Mouse (Mus musculus) CD4-positive naive resting alpha-beta T cell, adult 57 days (primary cell): ENCODE results near the gene Apoc3. TPM values are rescaled to one million over a fixed set of nuclear protein-coding genes. Genes with fewer than 3 reads are reported as not detected.

Source experiments
- total RNA-seq: library from RNA; stranded (reverse); gene quantifications from one replicate; pipeline ENCODE4 v1.2.4, GENCODE M21; 2023

The Apoc3 gene
- total RNA-seq = not detected

GRCm38 (mm10) chr9:46235596-46235648 is at the start of gene Apoc3:
Apoc3 (minus strand) TSS chr9:46235636.

GRCm38 (mm10) chr9:46282631-46283436 is 47.4 kb upstream of the Apoc3 start, which contains the start of gene Bud13:
Bud13 (plus strand) TSS chr9:46283008.

GRCm38 (mm10) chr9:46272677-46273454 is 37.4 kb upstream of the Apoc3 start, which contains the start of gene Zpr1:
Zpr1 (plus strand) TSS chr9:46273064.

GRCm38 (mm10) chr9:46268343-46268873 is 33.0 kb upstream of the Apoc3 start, which contains the start of gene Apoa5:
Apoa5 (plus strand) TSS chr9:46268633.

GRCm38 (mm10) chr9:46240526-46241153 is 5.2 kb upstream of the Apoc3 start, which contains the start of gene Apoa4:
Apoa4 (plus strand) TSS chr9:46240696.

GRCm38 (mm10) chr9:46228491-46228890 is 6.9 kb downstream of the Apoc3 start, which contains the start of gene Apoa1:
Apoa1 (plus strand) TSS chr9:46228580.

Other genes starting within 250 kb of the Apoc3 start
- 61.5 TPM for gene Pafah1b2, start 222.9 kb downstream of the Apoc3 start, total RNA-seq
- gene Sik3, start 222.8 kb downstream of the Apoc3 start, total RNA-seq = 62.4 TPM
- gene Apoa1, start 7.1 kb downstream of the Apoc3 start, total RNA-seq = not detected
- gene Apoa4, start 5.1 kb upstream of the Apoc3 start, total RNA-seq = not detected
- not detected for gene Apoa5, start 33.0 kb upstream of the Apoc3 start, total RNA-seq
- gene Zpr1, start 37.4 kb upstream of the Apoc3 start, total RNA-seq = 96.2 TPM
- 25.4 TPM for gene Bud13, start 47.4 kb upstream of the Apoc3 start, total RNA-seq
- gene 4931429L15Rik, start 84.3 kb upstream of the Apoc3 start, total RNA-seq = not detected